Mouse (Mus musculus) activated CD4-positive, CD25-positive, alpha-beta regulatory T cell, adult 9 weeks (primary cell): ENCODE data around the gene Olfr132. TPM values are rescaled to one million over a fixed set of nuclear protein-coding genes. Genes with fewer than 3 reads are reported as not detected.

Source experiments
- polyA plus RNA-seq: library from polyadenylated mRNA; unstranded; fragments of 100-300 nt; shearing (Covaris generic); gene quantifications from one replicate; pipeline ENCODE4 v1.2.1, GENCODE M21; 2017

The Olfr132 gene
- polyA plus RNA-seq, result not detected

DNA sequence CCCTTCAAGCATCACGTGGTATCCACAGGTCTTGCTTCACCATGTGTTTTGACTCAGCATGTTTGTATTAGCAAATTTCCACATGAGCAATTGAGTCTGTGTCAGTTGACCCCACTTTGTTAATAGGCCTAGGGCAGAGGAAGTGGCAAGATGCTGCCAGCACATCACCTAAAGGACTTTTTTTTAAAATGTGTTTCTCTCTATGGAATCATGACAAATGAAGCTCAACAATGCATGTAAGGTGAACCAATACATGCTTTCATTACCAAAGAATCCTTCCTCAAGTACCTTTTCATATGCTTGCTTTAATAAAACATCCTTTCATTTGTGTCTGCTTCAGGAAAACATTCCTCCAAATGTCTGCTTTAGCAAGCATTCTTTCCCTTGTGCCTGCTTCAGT lies at the start of gene Olfr132:
TSS of gene Olfr132 (minus strand) at position 101 of the 400 bp plus-strand sequence.

DNA sequence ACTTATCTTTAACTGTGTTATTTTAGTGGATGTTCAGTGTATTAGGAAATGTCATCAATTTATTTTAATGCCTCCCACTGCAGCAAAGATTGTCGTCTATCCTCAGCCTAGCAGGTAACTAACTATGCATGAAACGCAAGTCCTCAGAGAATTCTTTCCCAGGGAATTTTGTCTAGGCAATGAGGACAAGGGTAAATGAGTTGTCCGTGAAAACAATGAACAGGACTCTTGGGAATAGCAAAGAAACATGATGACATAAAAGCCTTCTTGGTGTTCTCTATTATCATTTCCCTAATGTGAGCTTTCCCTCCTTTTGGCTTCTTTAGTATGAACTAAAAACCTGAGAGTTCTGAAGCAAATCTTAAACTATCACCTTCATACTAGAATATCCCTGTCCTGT lies 36.8 kb upstream of the Olfr132 start, which contains the start of gene Olfr134:
TSS of gene Olfr134 (plus strand) at position 301 of the 400 bp plus-strand sequence.

DNA sequence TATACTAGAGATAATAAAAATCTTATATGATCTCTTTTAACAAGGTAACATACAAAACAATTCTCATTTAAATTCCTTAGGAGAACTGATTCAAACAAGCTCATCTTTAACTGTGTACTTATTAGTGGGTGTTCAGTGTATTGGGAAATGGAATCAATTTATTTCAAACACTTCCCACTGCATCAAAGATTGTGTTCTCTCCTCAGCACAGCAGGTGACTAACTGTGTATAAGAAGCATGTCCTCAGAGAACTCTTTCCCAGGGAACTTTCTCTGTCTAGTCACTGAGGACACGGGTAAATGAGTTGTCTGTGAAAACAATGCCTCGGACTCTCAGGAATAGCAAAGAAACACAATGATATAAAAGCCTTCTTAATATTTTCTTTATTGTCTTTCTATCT lies 10.7 kb upstream of the Olfr132 start, which contains the start of gene Olfr133:
TSS of gene Olfr133 (plus strand) at position 301 of the 400 bp plus-strand sequence.

DNA sequence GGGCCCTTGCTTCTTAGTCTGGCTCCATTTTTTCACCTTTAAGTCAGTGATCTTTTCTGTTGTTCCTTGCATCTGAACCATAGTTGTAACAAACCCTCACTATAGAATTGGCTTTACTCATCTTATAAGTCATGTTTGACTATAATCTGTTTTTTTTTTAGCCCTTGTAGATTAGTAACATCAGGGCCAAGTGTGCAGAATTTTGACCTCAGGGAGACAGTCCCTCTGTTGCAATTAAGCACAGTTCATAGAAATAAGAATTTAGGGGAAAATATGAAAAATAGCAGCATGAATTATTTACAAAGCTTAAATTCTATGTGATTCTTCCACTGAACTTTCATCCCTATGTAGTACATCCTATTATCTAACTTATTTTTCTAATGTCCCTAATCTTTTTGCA lies 45.7 kb downstream of the Olfr132 start, which contains the start of gene Olfr131:
TSS of gene Olfr131 (minus strand) at position 101 of the 400 bp plus-strand sequence.

Other genes with a start within 250 kb of the Olfr132 start
- gene Olfr127, start 234.1 kb downstream of the Olfr132 start, polyA plus RNA-seq, result not detected
- gene Olfr128, start 214.0 kb downstream of the Olfr132 start, polyA plus RNA-seq, result not detected
- not detected for gene Olfr761, start 181.4 kb downstream of the Olfr132 start, polyA plus RNA-seq
- not detected for gene Olfr129, start 74.4 kb downstream of the Olfr132 start, polyA plus RNA-seq
- not detected for gene Olfr130, start 70.6 kb downstream of the Olfr132 start, polyA plus RNA-seq
- gene Olfr131, start 45.8 kb downstream of the Olfr132 start, polyA plus RNA-seq, result not detected
- not detected for gene Olfr133, start 10.8 kb upstream of the Olfr132 start, polyA plus RNA-seq
- not detected for gene Olfr134, start 36.9 kb upstream of the Olfr132 start, polyA plus RNA-seq
- not detected for gene Olfr135, start 69.8 kb upstream of the Olfr132 start, polyA plus RNA-seq
- gene Olfr138, start 126.5 kb upstream of the Olfr132 start, polyA plus RNA-seq, result not detected
- 0.16 TPM for gene Olfr137, start 173.0 kb upstream of the Olfr132 start, polyA plus RNA-seq
- gene Olfr136, start 195.3 kb upstream of the Olfr132 start, polyA plus RNA-seq, result not detected